Mouse (Mus musculus): ENCODE data around the gene Kmt2b. TPM values are rescaled to one million over a fixed set of nuclear protein-coding genes. Genes with fewer than 3 reads are reported as not detected.

The Kmt2b gene
- polyA plus RNA-seq, 1 experiment = 12.9 TPM

- peaks cover 26% of the 10 kb centered on the region for H3K79me2 ChIP-seq (ENCODE audit: control insufficient read depth, insufficient read depth)
- peak overlapping the region; percentile 90 for H3K4me2 ChIP-seq (ENCODE audit: low read depth)
- H3K36me3 ChIP-seq (ENCODE audit: control insufficient read depth, insufficient read depth) = no peaks in the 10 kb centered on the region
- peak overlapping the region; percentile 98 for H3ac ChIP-seq (ENCODE audit: control insufficient read depth, insufficient read length)
- TF ChIP-seq POLR2A (IDR thresholded peaks at IDR 0.05; ENCODE audit: insufficient read length, low read depth) = no peak
- no peak for TF ChIP-seq TCF12 (IDR thresholded peaks at IDR 0.05; ENCODE audit: insufficient read depth, poor library complexity, severe bottlenecking)
- no peak for TF ChIP-seq MYOG (IDR thresholded peaks at IDR 0.05; ENCODE audit: control insufficient read depth in 1 of 3, insufficient read depth in 1 of 3, insufficient read length in 2 of 3, low read depth in 2 of 3)
- TF ChIP-seq REST (IDR thresholded peaks at IDR 0.05; ENCODE audit: insufficient read depth, insufficient read length) = no peak
- TF ChIP-seq MAX (IDR thresholded peaks at IDR 0.05; ENCODE audit: low read depth) = no peak
- no peak for TF ChIP-seq E2F4 (IDR thresholded peaks at IDR 0.05; ENCODE audit: insufficient read depth)
- no peak for TF ChIP-seq SRF (IDR thresholded peaks at IDR 0.05; ENCODE audit: control insufficient read depth, insufficient read length, low read depth)
- H3K4me3 ChIP-seq = peak overlapping the region; percentile 91
- peaks cover 6% of the 10 kb centered on the region for H3K27me3 ChIP-seq (ENCODE audit: control insufficient read depth, insufficient read depth, insufficient read length)
Observed at GRCm38 (mm10) chr7:30589435-30590301, 1.1 kb upstream of the Kmt2b start.

GRCm38 (mm10) chr7:30587842-30588667 is 471 bp downstream of the Kmt2b start:
- Histone ChIP-seq H3K4me3 (peak overlapping the region; percentile 91), H3K79me2 (ENCODE audit: control insufficient read depth, insufficient read depth) (peaks cover 26% of the 10 kb centered on the region), H3K27me3 (ENCODE audit: control insufficient read depth, insufficient read depth, insufficient read length) (no peaks in the 10 kb centered on the region), H3K4me2 (ENCODE audit: low read depth) (peak overlapping the region; percentile 87), H3K36me3 (ENCODE audit: control insufficient read depth, insufficient read depth) (no peaks in the 10 kb centered on the region), H3ac (ENCODE audit: control insufficient read depth, insufficient read length) (peak overlapping the region; percentile 98)
- TF ChIP-seq POLR2AphosphoS2 (IDR thresholded peaks at IDR 0.05; ENCODE audit: insufficient read length, low read depth) (no peak), E2F4 (IDR thresholded peaks at IDR 0.05; ENCODE audit: insufficient read depth) (no peak), TCF3 (IDR thresholded peaks at IDR 0.05; ENCODE audit: insufficient read length, low read depth) (no peak), CEBPB (IDR thresholded peaks at IDR 0.05; ENCODE audit: insufficient read depth, poor library complexity, severe bottlenecking) (no peak), USF1 (IDR thresholded peaks at IDR 0.05; ENCODE audit: low read depth) (no peak), MYOD1 (IDR thresholded peaks at IDR 0.05; ENCODE audit: control insufficient read depth in 1 of 3, insufficient read length in 2 of 3, low read depth in 2 of 3) (no peak), TCF12 (IDR thresholded peaks at IDR 0.05; ENCODE audit: insufficient read depth, poor library complexity, severe bottlenecking) (no peak), MYOG (IDR thresholded peaks at IDR 0.05; ENCODE audit: control insufficient read depth in 1 of 3, insufficient read depth in 1 of 3, insufficient read length in 2 of 3, low read depth in 2 of 3) (no peak), REST (IDR thresholded peaks at IDR 0.05; ENCODE audit: insufficient read depth, insufficient read length) (no peak), SRF (IDR thresholded peaks at IDR 0.05; ENCODE audit: control insufficient read depth, insufficient read length, low read depth) (no peak), POLR2A (IDR thresholded peaks at IDR 0.05; ENCODE audit: insufficient read length, low read depth) (no peak), MAX (IDR thresholded peaks at IDR 0.05; ENCODE audit: low read depth) (no peak)

GRCm38 (mm10) chr7:30586455-30587020 is 2.0 kb downstream of the Kmt2b start:
- Histone ChIP-seq H3K36me3 (ENCODE audit: control insufficient read depth, insufficient read depth) (peaks cover 9% of the 10 kb centered on the region), H3K27me3 (ENCODE audit: control insufficient read depth, insufficient read depth, insufficient read length) (no peaks in the 10 kb centered on the region), H3K4me2 (ENCODE audit: low read depth) (peak overlapping the region; percentile 87), H3ac (ENCODE audit: control insufficient read depth, insufficient read length) (no peak overlapping the region), H3K79me2 (ENCODE audit: control insufficient read depth, insufficient read depth) (peaks cover 26% of the 10 kb centered on the region), H3K4me3 (peak overlapping the region; percentile 91)
- TF ChIP-seq TCF3 (IDR thresholded peaks at IDR 0.05; ENCODE audit: insufficient read length, low read depth) (no peak), REST (IDR thresholded peaks at IDR 0.05; ENCODE audit: insufficient read depth, insufficient read length) (no peak), USF1 (IDR thresholded peaks at IDR 0.05; ENCODE audit: low read depth) (no peak), TCF12 (IDR thresholded peaks at IDR 0.05; ENCODE audit: insufficient read depth, poor library complexity, severe bottlenecking) (no peak), SRF (IDR thresholded peaks at IDR 0.05; ENCODE audit: control insufficient read depth, insufficient read length, low read depth) (no peak), MYOG (IDR thresholded peaks at IDR 0.05; ENCODE audit: control insufficient read depth in 1 of 3, insufficient read depth in 1 of 3, insufficient read length in 2 of 3, low read depth in 2 of 3) (no peak), MAX (IDR thresholded peaks at IDR 0.05; ENCODE audit: low read depth) (no peak), MYOD1 (IDR thresholded peaks at IDR 0.05; ENCODE audit: control insufficient read depth in 1 of 3, insufficient read length in 2 of 3, low read depth in 2 of 3) (no peak), E2F4 (IDR thresholded peaks at IDR 0.05; ENCODE audit: insufficient read depth) (no peak), CEBPB (IDR thresholded peaks at IDR 0.05; ENCODE audit: insufficient read depth, poor library complexity, severe bottlenecking) (no peak), POLR2A (IDR thresholded peaks at IDR 0.05; ENCODE audit: insufficient read length, low read depth) (no peak), POLR2AphosphoS2 (IDR thresholded peaks at IDR 0.05; ENCODE audit: insufficient read length, low read depth) (no peak)

- Histone ChIP-seq H3K27me3 (ENCODE audit: control insufficient read depth, insufficient read depth, insufficient read length) (no peaks in the 10 kb centered on the region), H3K4me3 (no peak overlapping the region), H3K4me2 (ENCODE audit: low read depth) (no peak overlapping the region), H3K36me3 (ENCODE audit: control insufficient read depth, insufficient read depth) (peaks cover 15% of the 10 kb centered on the region), H3ac (ENCODE audit: control insufficient read depth, insufficient read length) (no peak overlapping the region), H3K79me2 (ENCODE audit: control insufficient read depth, insufficient read depth) (peaks cover 26% of the 10 kb centered on the region)
- TF ChIP-seq USF1 (IDR thresholded peaks at IDR 0.05; ENCODE audit: low read depth) (no peak), POLR2AphosphoS2 (IDR thresholded peaks at IDR 0.05; ENCODE audit: insufficient read length, low read depth) (peak; percentile 11)
Observed at GRCm38 (mm10) chr7:30585170-30585569, 3.4 kb downstream of the Kmt2b start.
